Mouse (Mus musculus) 3T3-L1 (cell line): ENCODE data around the gene Gas7.

Experiments used
- DNase-seq: peaks from one replicate; pipeline ENCODE4 v3.0.0-alpha.2; 2015; ENCODE audit warnings: low read depth, low spot score

The Gas7 gene

GRCm38 (mm10) chr11:67454874-67455526 is at the start of gene Gas7:
Gene Gas7 (plus strand): TSS chr11:67455437.
- no peak for DNase-seq

- DNase-seq: no peak
Measured at GRCm38 (mm10) chr11:67414346-67414940, 40.8 kb upstream of the Gas7 start.

GRCm38 (mm10) chr11:67423575-67423974 is 31.7 kb upstream of the Gas7 start:
- DNase-seq: peak; percentile 13

GRCm38 (mm10) chr11:67428196-67428595 is 27.0 kb upstream of the Gas7 start:
- peak; percentile 48 for DNase-seq

- DNase-seq: no peak
Measured at GRCm38 (mm10) chr11:67429836-67430235, 25.4 kb upstream of the Gas7 start.

- no peak for DNase-seq
Measured at GRCm38 (mm10) chr11:67431116-67431645, 24.1 kb upstream of the Gas7 start.

- DNase-seq: no peak
Measured at GRCm38 (mm10) chr11:67431864-67432263, 23.4 kb upstream of the Gas7 start.

- no peak for DNase-seq
Measured at GRCm38 (mm10) chr11:67433763-67434162, 21.5 kb upstream of the Gas7 start.

GRCm38 (mm10) chr11:67438746-67439145 is 16.5 kb upstream of the Gas7 start:
- no peak for DNase-seq

- no peak for DNase-seq
Measured at GRCm38 (mm10) chr11:67445058-67445825, 10.0 kb upstream of the Gas7 start.

GRCm38 (mm10) chr11:67451525-67451924 is 3.7 kb upstream of the Gas7 start:
- DNase-seq: no peak

- no peak for DNase-seq
Measured at GRCm38 (mm10) chr11:67455527-67455981, 317 bp downstream of the Gas7 start.

- no peak for DNase-seq
Measured at GRCm38 (mm10) chr11:67456029-67456428, 792 bp downstream of the Gas7 start.

- DNase-seq: peak; percentile 70
Measured at GRCm38 (mm10) chr11:67458171-67458570, 2.9 kb downstream of the Gas7 start.

- no peak for DNase-seq
Measured at GRCm38 (mm10) chr11:67467132-67467531, 11.9 kb downstream of the Gas7 start.

GRCm38 (mm10) chr11:67468846-67469245 is 13.6 kb downstream of the Gas7 start:
- DNase-seq: peak; percentile 70

GRCm38 (mm10) chr11:67474590-67474989 is 19.4 kb downstream of the Gas7 start:
- no peak for DNase-seq

- DNase-seq: no peak
Measured at GRCm38 (mm10) chr11:67479534-67479933, 24.3 kb downstream of the Gas7 start.

- no peak for DNase-seq
Measured at GRCm38 (mm10) chr11:67480204-67480956, 25.1 kb downstream of the Gas7 start.

- no peak for DNase-seq
Measured at GRCm38 (mm10) chr11:67481691-67482090, 26.5 kb downstream of the Gas7 start.

GRCm38 (mm10) chr11:67482217-67482760 is 27.1 kb downstream of the Gas7 start:
- peak; percentile 53 for DNase-seq
